Mouse (Mus musculus) forebrain, embryonic 11.5 days (tissue): ENCODE measurements around the gene Gm15217. TPM values are rescaled to one million over a fixed set of nuclear protein-coding genes. Genes with fewer than 3 reads are reported as not detected.

Experiments
- ATAC-seq: fragments of 200-750 bp; cut with Nextera tagmentation; replicated peaks from 2 replicates; pipeline ENCODE4 v1.8.0; 2017; ENCODE audit warnings: moderate TSS enrichment; ENCODE audit not compliant: low FRiP score
- DNase-seq: peaks from one replicate; pipeline ENCODE4 v3.0.0-alpha.2; 2017; ENCODE audit warnings: low spot score
- H3K27ac ChIP-seq: fragments of 300-500 bp; sonication (generic); 2 replicates; pipeline ENCODE4 v1.5.1; 2014; ENCODE audit warnings: low read depth, low read length
- H3K27me3 ChIP-seq: fragments of 300-500 bp; sonication (generic); 2 replicates; pipeline ENCODE4 v1.6.1; 2014; ENCODE audit warnings: mild to moderate bottlenecking, low read length, mixed read lengths; ENCODE audit not compliant: control insufficient read depth, insufficient read depth
- H3K36me3 ChIP-seq: fragments of 300-500 bp; sonication (generic); 2 replicates; pipeline ENCODE4 v1.6.1; 2014; ENCODE audit warnings: mild to moderate bottlenecking, low read length, moderate library complexity, mixed read lengths; ENCODE audit not compliant: control insufficient read depth, insufficient read depth
- H3K4me1 ChIP-seq: fragments of 300-500 bp; sonication (generic); replicated peaks from 2 replicates; pipeline ENCODE4 v1.6.1; 2014; ENCODE audit warnings: low read length, mixed read lengths; ENCODE audit not compliant: control insufficient read depth, insufficient read depth
- H3K4me2 ChIP-seq: fragments of 300-500 bp; sonication (generic); 2 replicates; pipeline ENCODE4 v1.6.1; 2014; ENCODE audit warnings: low read depth, mild to moderate bottlenecking, low read length, moderate library complexity, mixed read lengths; ENCODE audit not compliant: severe bottlenecking
- H3K4me3 ChIP-seq: fragments of 300-500 bp; sonication (generic); 2 replicates; pipeline ENCODE4 v1.5.1; 2014; ENCODE audit warnings: low read depth, low read length
- H3K9ac ChIP-seq: fragments of 300-500 bp; sonication (generic); 2 replicates; pipeline ENCODE4 v1.6.1; 2014; ENCODE audit warnings: low read length
- H3K9me3 ChIP-seq: fragments of 300-500 bp; sonication (generic); 2 replicates; pipeline ENCODE4 v1.6.1; 2016; ENCODE audit warnings: low read length, mixed read lengths; ENCODE audit not compliant: control insufficient read depth
- WGBS: fragments of 180-500 bp; shearing (Covaris S2); extraction: QIAGEN DNeasy Blood & Tissue Kit; methylation state at CpG from one replicate; pipeline ENCODE4 v1.1.7; 2014; 5-methylcytosine and 5-hydroxymethylcytosine counted together
- polyA plus RNA-seq: library from polyadenylated mRNA; unstranded; fragments of >200 nt; fragmentation: Nextera tagmentation; extraction: Ambion mirVana; gene quantifications from 2 replicates; pipeline ENCODE4 v1.2.1, GENCODE M21; 2014

Gene Gm15217
- polyA plus RNA-seq, 1 experiment from 2014 or later: not detected

DNA sequence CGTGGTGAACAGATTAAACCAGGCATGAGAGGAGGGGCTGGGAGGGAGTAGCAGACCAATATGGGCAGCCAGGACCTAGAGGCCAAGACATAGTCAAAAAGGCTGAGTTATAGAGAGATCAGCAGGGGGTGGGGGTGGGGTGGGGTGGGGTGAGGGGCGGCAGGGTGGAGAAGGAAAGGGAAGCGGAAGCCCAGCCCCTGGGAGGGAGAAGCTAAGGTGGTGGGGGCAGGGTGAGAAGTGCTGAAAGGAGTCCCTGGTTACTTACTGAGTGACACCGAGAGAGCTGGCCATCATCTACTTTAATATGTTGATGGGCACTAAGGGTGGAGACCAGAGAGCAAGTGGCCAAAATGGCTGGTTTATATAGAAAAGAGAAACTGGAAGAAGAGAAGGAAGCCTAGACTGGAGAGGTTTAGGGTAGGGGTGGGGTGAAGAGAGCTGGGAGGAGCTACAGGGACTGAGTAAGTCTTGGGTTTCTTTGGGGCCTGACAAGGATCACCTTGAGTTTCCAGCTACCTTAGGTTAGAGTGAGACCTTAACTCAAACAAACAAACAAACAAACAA is 31.4 kb downstream of the Gm15217 start:
- H3K27ac ChIP-seq: no peak overlapping the region
- H3K4me2 ChIP-seq: no peak overlapping the region
- H3K9ac ChIP-seq: no peak overlapping the region
- H3K4me3 ChIP-seq: no peak overlapping the region
- WGBS: 60% methylated on average over 4 of the region's 4 CpGs
- H3K27me3 ChIP-seq: no peaks in the 10 kb centered on the region
- no peaks in the 10 kb centered on the region for H3K36me3 ChIP-seq
- no peaks in the 10 kb centered on the region for H3K4me1 ChIP-seq
- DNase-seq (no peak), ATAC-seq (no peak)
- no peaks in the 10 kb centered on the region for H3K9me3 ChIP-seq

DNA sequence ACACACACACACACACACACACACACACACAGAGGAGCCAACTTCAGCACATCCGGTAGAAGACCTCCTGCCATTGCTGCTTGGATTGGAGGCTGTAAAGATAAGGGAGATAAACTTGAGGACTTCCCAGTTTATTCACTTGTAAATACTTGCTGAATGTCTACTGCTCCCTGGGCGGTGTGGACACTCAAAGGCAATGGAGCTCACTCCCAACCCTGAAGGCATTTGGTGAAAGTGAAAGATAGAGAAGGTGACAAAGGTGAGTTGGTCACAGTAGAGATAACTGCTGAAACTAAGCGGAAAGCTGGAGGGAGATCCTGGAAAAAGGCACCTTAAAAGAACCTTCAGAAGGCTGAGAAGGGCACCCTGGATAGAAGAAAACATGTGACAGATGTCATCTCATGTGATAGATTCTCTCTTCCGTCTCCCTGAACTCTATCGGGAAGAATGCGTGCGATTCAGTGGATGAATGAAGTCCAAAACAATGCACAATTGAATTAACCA is 33.3 kb downstream of the Gm15217 start:
- Histone ChIP-seq H3K4me1 (no peaks in the 10 kb centered on the region), H3K27ac (no peak overlapping the region), H3K4me2 (no peak overlapping the region), H3K36me3 (no peaks in the 10 kb centered on the region), H3K9me3 (no peaks in the 10 kb centered on the region), H3K9ac (no peak overlapping the region), H3K4me3 (no peak overlapping the region), H3K27me3 (no peaks in the 10 kb centered on the region)
- DNase-seq (no peak), ATAC-seq (no peak)
- WGBS: 79% methylated on average over 7 of the region's 7 CpGs

DNA sequence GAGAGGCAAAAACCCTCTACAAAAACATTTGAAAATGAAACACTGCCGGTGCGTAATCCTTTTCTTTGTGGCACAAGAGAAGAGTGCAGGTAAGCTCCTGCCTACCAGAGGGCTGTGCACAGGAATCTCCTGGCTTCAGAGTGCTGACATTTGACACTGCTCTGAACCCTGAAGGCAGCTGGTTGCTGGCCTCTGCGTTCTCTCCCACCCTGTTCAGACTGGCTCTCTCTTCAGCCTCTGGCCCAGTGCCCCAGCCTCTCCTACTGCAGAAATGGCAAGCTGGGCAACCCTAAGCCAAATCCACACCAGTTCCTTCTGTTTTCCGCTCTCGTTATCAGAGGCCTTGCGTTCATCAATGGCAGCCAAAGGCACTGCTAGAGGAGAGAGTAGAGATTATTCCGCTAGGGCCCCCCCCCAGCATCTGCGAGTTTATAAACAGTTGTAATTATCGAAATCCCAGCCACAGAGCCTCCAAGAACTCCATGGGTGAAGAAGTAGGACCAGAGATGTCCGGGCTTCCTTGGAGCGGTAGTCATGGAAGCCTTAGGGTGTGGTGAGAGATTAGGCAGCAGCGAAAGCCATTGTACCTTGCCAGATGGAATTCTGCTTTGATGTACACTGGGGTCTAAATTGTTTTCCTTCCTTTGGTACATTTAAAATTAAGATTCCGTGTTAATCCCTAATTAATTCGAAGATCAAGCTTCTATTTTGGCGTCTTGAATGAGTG is 39.3 kb downstream of the Gm15217 start:
- no peak overlapping the region for H3K27ac ChIP-seq
- H3K4me2 ChIP-seq: no peak overlapping the region
- no peak overlapping the region for H3K9ac ChIP-seq
- H3K36me3 ChIP-seq: no peaks in the 10 kb centered on the region
- no peaks in the 10 kb centered on the region for H3K9me3 ChIP-seq
- DNase-seq: peak; percentile 59
- peak; percentile 83 for ATAC-seq
- no peaks in the 10 kb centered on the region for H3K27me3 ChIP-seq
- peaks cover 2% of the 10 kb centered on the region; the same call in 1 of the 2 replicates for H3K4me1 ChIP-seq
- H3K4me3 ChIP-seq: no peak overlapping the region
- WGBS: 40% methylated on average over 15 of the region's 15 CpGs

DNA sequence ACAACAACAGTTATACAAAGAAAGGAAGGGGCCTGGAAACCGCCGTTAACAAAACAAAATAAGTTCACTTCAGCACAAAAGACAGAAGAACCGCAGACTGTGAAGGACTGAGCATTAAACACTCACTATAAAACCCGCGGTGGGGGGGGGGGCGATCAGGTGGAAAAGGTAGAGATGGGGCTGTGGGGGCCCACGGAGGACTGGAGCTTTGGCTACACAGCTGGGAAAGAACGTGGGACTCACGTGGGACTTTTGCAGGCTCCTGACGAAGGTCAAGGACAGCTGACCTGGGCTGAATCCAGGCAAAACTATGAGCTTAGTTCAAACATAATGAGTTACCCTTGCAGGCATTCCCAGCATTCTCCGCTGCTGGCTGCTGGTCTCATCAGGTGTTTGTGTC is 40.1 kb downstream of the Gm15217 start:
- ATAC-seq: peak; percentile 58
- Histone ChIP-seq H3K4me1 (peaks cover 2% of the 10 kb centered on the region; the same call in 1 of the 2 replicates), H3K4me3 (no peak overlapping the region), H3K27me3 (no peaks in the 10 kb centered on the region), H3K36me3 (no peaks in the 10 kb centered on the region), H3K9me3 (no peaks in the 10 kb centered on the region), H3K9ac (no peak overlapping the region), H3K4me2 (no peak overlapping the region), H3K27ac (peak overlapping the region; percentile 33; the same call in 1 of the 2 replicates)
- WGBS: 24% methylated on average over 11 of the region's 11 CpGs
- DNase-seq: peak; percentile 55

DNA sequence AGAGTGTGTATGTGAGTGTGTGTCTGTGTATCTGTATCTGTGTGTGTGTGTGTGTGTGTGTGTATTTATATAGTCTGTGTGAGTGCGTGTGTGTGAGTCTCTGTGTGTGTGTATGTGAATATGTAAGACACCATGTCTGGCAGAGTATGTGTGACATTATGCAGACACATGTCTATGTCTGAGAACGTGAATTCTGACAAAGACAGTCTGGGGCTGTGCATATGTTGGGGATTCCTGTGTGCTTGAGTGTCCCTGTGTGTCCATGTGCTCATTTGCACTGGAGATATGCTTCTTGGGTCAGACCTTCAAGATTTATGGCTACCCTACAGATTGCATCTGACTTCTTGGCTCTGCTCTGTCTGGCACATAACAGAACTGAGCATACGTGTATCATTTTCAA is 42.6 kb downstream of the Gm15217 start:
- WGBS: 91% methylated on average over 3 of the region's 3 CpGs
- H3K4me2 ChIP-seq: no peak overlapping the region
- H3K9ac ChIP-seq: no peak overlapping the region
- H3K4me1 ChIP-seq: peaks cover 2% of the 10 kb centered on the region; the same call in 1 of the 2 replicates
- no peaks in the 10 kb centered on the region for H3K27me3 ChIP-seq
- no peaks in the 10 kb centered on the region for H3K36me3 ChIP-seq
- H3K4me3 ChIP-seq: no peak overlapping the region
- ATAC-seq (no peak), DNase-seq (no peak)
- H3K27ac ChIP-seq: no peak overlapping the region
- H3K9me3 ChIP-seq: no peaks in the 10 kb centered on the region

DNA sequence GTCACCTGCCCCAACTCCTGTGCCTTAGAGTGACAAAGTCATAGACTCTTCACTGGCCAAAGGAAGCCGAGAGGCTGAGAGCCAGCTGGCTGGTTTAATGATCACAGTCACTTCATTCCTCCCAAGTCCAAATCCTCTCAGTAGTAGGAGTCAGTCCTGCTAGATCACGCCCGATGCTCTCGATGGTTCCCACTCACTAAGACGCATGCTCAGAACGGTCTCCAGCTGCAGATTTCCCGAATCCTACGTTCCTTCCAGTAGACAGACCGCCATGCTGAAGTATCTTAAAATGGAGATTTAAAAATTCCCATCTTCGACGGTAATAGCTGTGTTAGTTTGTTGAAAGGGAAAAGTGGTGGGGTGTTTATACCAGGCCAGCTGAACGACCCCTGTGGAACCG is 48.0 kb downstream of the Gm15217 start:
- 95% methylated on average over 13 of the region's 13 CpGs for WGBS

DNA sequence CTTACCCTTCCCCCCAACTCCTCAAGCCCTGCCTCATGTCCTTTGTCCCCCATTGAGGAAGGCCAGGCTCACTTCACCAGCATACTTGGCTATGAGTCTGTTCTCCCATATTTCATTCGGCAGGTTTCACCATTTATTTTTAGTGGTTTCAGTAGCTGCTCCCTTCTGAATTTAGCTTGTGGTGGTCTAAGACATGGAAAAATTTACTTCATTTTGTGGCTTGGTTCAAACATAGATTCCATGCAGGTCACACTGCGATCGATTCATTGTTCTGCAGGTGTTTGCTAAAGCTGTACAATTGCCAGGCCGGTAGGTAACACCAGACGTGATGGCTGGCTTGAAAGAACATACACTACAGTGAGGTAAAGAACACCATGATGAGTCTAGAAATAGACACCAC is 51.0 kb downstream of the Gm15217 start:
- Histone ChIP-seq H3K9ac (no peak overlapping the region), H3K4me1 (no peaks in the 10 kb centered on the region), H3K4me2 (no peak overlapping the region), H3K9me3 (no peaks in the 10 kb centered on the region), H3K4me3 (no peak overlapping the region), H3K27ac (no peak overlapping the region), H3K36me3 (no peaks in the 10 kb centered on the region), H3K27me3 (no peaks in the 10 kb centered on the region)
- 96% methylated on average over 5 of the region's 5 CpGs for WGBS
- no peak for DNase-seq
- ATAC-seq: no peak

More for the DNA sequence above, 48.0 kb downstream of the Gm15217 start:
- Histone ChIP-seq H3K9ac (no peak overlapping the region), H3K4me2 (no peak overlapping the region), H3K27me3 (no peaks in the 10 kb centered on the region), H3K4me3 (no peak overlapping the region), H3K36me3 (no peaks in the 10 kb centered on the region), H3K4me1 (no peaks in the 10 kb centered on the region), H3K27ac (no peak overlapping the region), H3K9me3 (no peaks in the 10 kb centered on the region)
- no peak for ATAC-seq
- DNase-seq: no peak
